Mouse (Mus musculus): ENCODE data around the gene Gm2897.
"Not testable (repeated sequence)": the region's sequence is repeated elsewhere in the genome, so short reads cannot be mapped to it uniquely, and the experiment has no call there.

The Gm2897 gene

GRCm38 (mm10) chr14:3048727-3049512 lies at the start of gene Gm2897:
TSS of gene Gm2897 (plus strand) at chr14:3049285.
- in situ Hi-C loops (cut with MboI; ENCODE audit: low sequenced_read_pairs), result not testable (repeated sequence)

GRCm38 (mm10) chr14:3029702-3030101 lies 19.4 kb upstream of the Gm2897 start, which contains the start of gene Gm2888:
TSS of gene Gm2888 (plus strand) at chr14:3030002.
- in situ Hi-C loops (cut with MboI; ENCODE audit: low sequenced_read_pairs), result not testable (repeated sequence)

DNA sequence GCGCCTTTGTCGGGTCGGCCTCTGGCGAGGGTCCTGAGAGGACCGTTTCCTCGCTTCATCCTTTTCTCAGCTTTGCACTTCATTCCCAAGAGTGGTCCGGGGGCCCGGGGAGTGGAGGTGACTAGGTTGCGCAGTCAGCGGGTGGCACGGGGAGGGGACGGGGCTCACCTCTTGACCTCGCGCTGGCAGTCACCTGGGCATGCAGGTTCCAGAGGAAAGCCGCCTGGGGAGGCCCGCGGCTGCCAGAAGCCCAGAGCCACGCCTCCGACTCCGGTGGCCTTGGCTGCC lies 372 bp downstream of the Gm2897 start:
- in situ Hi-C loops (cut with MboI; ENCODE audit: low sequenced_read_pairs), result not testable (repeated sequence)

DNA sequence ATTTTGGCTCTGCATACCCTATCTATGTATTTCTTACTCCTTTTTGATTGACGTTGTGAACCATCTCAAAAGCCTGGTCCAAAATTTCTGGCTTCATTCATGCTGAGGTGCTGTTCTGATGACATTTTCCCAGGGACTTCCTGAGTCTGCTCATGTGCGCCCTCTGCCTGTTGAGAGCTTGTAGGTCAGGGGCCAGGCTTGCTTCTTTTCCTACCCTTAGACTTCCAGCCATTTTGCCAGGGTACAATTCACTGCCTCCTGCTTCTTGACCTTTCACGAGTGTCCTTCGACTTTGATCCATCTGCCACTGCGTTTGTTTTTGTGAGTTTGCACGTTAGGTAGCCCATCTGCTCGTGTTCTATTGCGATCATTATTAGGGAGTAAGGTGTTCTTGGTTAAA lies 1.0 kb downstream of the Gm2897 start:
- in situ Hi-C loops (cut with MboI; ENCODE audit: low sequenced_read_pairs), result not testable (repeated sequence)

GRCm38 (mm10) chr14:3116051-3116450 lies 67.0 kb downstream of the Gm2897 start:
- in situ Hi-C loops (cut with MboI; ENCODE audit: low sequenced_read_pairs), result not testable (repeated sequence)
